Mouse (Mus musculus): ENCODE results near the gene Plxna2.
A peak's percentile ranks its signal among the peaks of the same experiment; 100 is the strongest.

DNA sequence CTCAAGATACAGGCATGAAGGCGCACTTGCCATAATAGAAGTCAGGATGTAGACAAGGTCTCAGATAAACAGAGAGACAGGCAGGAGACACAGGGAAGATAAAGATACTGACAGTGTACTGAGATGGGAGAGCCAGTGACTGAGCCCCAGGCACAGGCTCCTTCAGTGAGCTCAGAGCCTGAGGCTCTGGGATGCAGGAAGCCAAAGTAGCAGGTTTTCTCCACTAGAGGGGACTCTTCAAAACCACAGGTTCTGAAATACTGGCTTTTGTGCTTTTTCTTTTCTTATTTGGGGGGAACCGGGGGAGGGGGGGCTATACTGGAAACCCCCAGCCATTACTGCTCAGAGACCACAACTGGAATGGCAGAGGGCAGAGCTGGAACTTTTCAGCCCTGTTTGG is 6.4 kb downstream of the Plxna2 start:
- TF ChIP-seq CTCF (IDR thresholded peaks at IDR 0.05; ENCODE audit: low read depth, low read length), result peak; percentile 5
- TF ChIP-seq POLR2A (IDR thresholded peaks at IDR 0.05; ENCODE audit: insufficient read depth, low read length), result no peak
